ENCODE assay signal across 16 mouse cellular contexts in the genomic region with DNA sequence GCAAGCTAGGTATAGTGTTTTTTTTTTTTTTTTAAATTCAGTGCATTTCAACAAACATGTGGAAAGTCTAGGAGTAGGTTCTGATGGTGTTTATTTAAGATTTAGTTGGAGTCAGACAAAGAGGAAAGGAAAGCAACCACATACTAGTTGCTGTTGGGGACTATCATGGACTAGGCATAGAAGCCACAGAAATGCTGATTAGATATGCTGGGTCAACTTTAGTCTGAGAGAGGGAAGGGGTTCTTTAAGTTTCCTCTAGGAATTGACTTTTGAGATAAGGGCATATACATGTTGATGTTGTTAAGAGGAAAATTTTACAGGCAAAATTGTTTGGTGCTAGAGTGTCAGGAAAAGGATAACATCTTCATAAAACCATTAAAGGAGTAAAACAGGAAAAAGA.
"Had no signal": no experiment of that assay in that cellular context is flagged by ENCODE, and none has a peak within 500 bp of the region (broad histone marks: within the 10 kb centered on the region; RNA-seq: fewer than 3 reads in every experiment).

No protein-coding gene starts in this region.

- H3K36me3 ChIP-seq: neural tube, embryonic 13.5 days; neural tube, embryonic 15.5 days; stomach, embryonic 15.5 days had no signal

- H3K4me1 ChIP-seq: neural tube, embryonic 13.5 days; neural tube, embryonic 15.5 days; stomach, embryonic 15.5 days had no signal

- H3K9ac ChIP-seq: neural tube, embryonic 13.5 days; neural tube, embryonic 15.5 days; stomach, embryonic 15.5 days had no signal

- H3K4me3 ChIP-seq: neural tube, embryonic 13.5 days; neural tube, embryonic 15.5 days; stomach, embryonic 15.5 days had no signal

- H3K27me3 ChIP-seq: neural tube, embryonic 13.5 days; neural tube, embryonic 15.5 days; stomach, embryonic 15.5 days had no signal

- H3K27ac ChIP-seq: neural tube, embryonic 13.5 days; neural tube, embryonic 15.5 days; stomach, embryonic 15.5 days; stomach, postnatal 0 days had no signal

- H3K9me3 ChIP-seq: neural tube, embryonic 13.5 days; neural tube, embryonic 15.5 days; stomach, embryonic 15.5 days had no signal

- DNase-seq: retina, postnatal 1 day; right cerebral cortex, adult 18-20 months; right cerebral cortex, postnatal 14 days; right cerebral cortex, postnatal 25 days; right cerebral cortex, postnatal 4 days; spleen, adult 18-20 months; thymus, adult 18-20 months; thymus, adult 2 months; thymus, postnatal 14 days; thymus, postnatal 25 days; thymus, postnatal 36 days; thymus, postnatal 4 days had no signal
